Mouse (Mus musculus): Measurements from ENCODE around the gene Stx8. TPM values are rescaled to one million over a fixed set of nuclear protein-coding genes. Genes with fewer than 3 reads are reported as not detected.

Gene Stx8
- total RNA-seq, 2 experiments from 2014 or later, result 7.6 to 34.6 TPM

- no peak for ATAC-seq (replicated peaks; ENCODE audit: low FRiP score, low TSS enrichment, poor library complexity, severe bottlenecking)
These were observed 106.7 kb downstream of the Stx8 start for GRCm38 (mm10) chr11:68072597-68073210.

GRCm38 (mm10) chr11:68074686-68075085 lies 108.7 kb downstream of the Stx8 start:
- ATAC-seq (replicated peaks; ENCODE audit: low FRiP score, low TSS enrichment, poor library complexity, severe bottlenecking), result no peak

- ATAC-seq (replicated peaks; ENCODE audit: low FRiP score, low TSS enrichment, poor library complexity, severe bottlenecking), result no peak
These were observed 109.3 kb downstream of the Stx8 start for GRCm38 (mm10) chr11:68075331-68075730.

- no peak for ATAC-seq (replicated peaks; ENCODE audit: low FRiP score, low TSS enrichment, poor library complexity, severe bottlenecking)
These were observed 113.8 kb downstream of the Stx8 start for GRCm38 (mm10) chr11:68079756-68080155.

- no peak for ATAC-seq (replicated peaks; ENCODE audit: low FRiP score, low TSS enrichment, poor library complexity, severe bottlenecking)
These were observed 115.0 kb downstream of the Stx8 start for GRCm38 (mm10) chr11:68080999-68081398.

GRCm38 (mm10) chr11:68082756-68083155 lies 116.8 kb downstream of the Stx8 start:
- ATAC-seq (replicated peaks; ENCODE audit: low FRiP score, low TSS enrichment, poor library complexity, severe bottlenecking), result no peak

GRCm38 (mm10) chr11:68083562-68083961 lies 117.6 kb downstream of the Stx8 start:
- ATAC-seq (replicated peaks; ENCODE audit: low FRiP score, low TSS enrichment, poor library complexity, severe bottlenecking), result no peak

- ATAC-seq (replicated peaks; ENCODE audit: low FRiP score, low TSS enrichment, poor library complexity, severe bottlenecking), result no peak
These were observed 120.2 kb downstream of the Stx8 start for GRCm38 (mm10) chr11:68086221-68086620.

GRCm38 (mm10) chr11:68089426-68089825 lies 123.4 kb downstream of the Stx8 start:
- no peak for ATAC-seq (replicated peaks; ENCODE audit: low FRiP score, low TSS enrichment, poor library complexity, severe bottlenecking)

GRCm38 (mm10) chr11:68089885-68090592 lies 124.0 kb downstream of the Stx8 start:
- no peak for ATAC-seq (replicated peaks; ENCODE audit: low FRiP score, low TSS enrichment, poor library complexity, severe bottlenecking)

- ATAC-seq (replicated peaks; ENCODE audit: low FRiP score, low TSS enrichment, poor library complexity, severe bottlenecking), result no peak
These were observed 126.2 kb downstream of the Stx8 start for GRCm38 (mm10) chr11:68091975-68092759.

GRCm38 (mm10) chr11:68101598-68101997 lies 135.6 kb downstream of the Stx8 start:
- ATAC-seq (replicated peaks; ENCODE audit: low FRiP score, low TSS enrichment, poor library complexity, severe bottlenecking), result no peak

GRCm38 (mm10) chr11:68103480-68103879 lies 137.5 kb downstream of the Stx8 start:
- no peak for ATAC-seq (replicated peaks; ENCODE audit: low FRiP score, low TSS enrichment, poor library complexity, severe bottlenecking)

GRCm38 (mm10) chr11:68106053-68106452 lies 140.1 kb downstream of the Stx8 start:
- no peak for ATAC-seq (replicated peaks; ENCODE audit: low FRiP score, low TSS enrichment, poor library complexity, severe bottlenecking)

GRCm38 (mm10) chr11:68113454-68114100 lies 147.6 kb downstream of the Stx8 start:
- ATAC-seq (replicated peaks; ENCODE audit: low FRiP score, low TSS enrichment, poor library complexity, severe bottlenecking), result no peak

GRCm38 (mm10) chr11:68114202-68114601 lies 148.2 kb downstream of the Stx8 start:
- no peak for ATAC-seq (replicated peaks; ENCODE audit: low FRiP score, low TSS enrichment, poor library complexity, severe bottlenecking)

- no peak for ATAC-seq (replicated peaks; ENCODE audit: low FRiP score, low TSS enrichment, poor library complexity, severe bottlenecking)
These were observed 150.2 kb downstream of the Stx8 start for GRCm38 (mm10) chr11:68116157-68116556.

- no peak for ATAC-seq (replicated peaks; ENCODE audit: low FRiP score, low TSS enrichment, poor library complexity, severe bottlenecking)
These were observed 152.1 kb downstream of the Stx8 start for GRCm38 (mm10) chr11:68117878-68118660.

- ATAC-seq (replicated peaks; ENCODE audit: low FRiP score, low TSS enrichment, poor library complexity, severe bottlenecking), result no peak
These were observed 152.7 kb downstream of the Stx8 start for GRCm38 (mm10) chr11:68118679-68119078.
